Mouse (Mus musculus) ES-E14 (cell line): ENCODE measurements at regions not wholly inside any gene's neighbourhood (a gene's known extent, or its start where the extent isn't known, plus 50 kb on each side); places are given as distances from the start of the nearest gene placed in this dataset.

ENCODE experiments used
- DNase-seq: peaks from one replicate; pipeline ENCODE4 v3.0.0-alpha.2; 2013; ENCODE audit warnings: low read depth, low spot score
- H3K27ac ChIP-seq: 2 replicates; pipeline ENCODE4 v1.5.1; 2012; ENCODE audit warnings: low read depth, mild to moderate bottlenecking, low read length, moderate library complexity, mixed read lengths; ENCODE audit not compliant: poor library complexity, insufficient read depth, severe bottlenecking
- H3K36me3 ChIP-seq: 2 replicates; pipeline ENCODE4 v1.6.1; 2012; ENCODE audit warnings: mild to moderate bottlenecking, low read length, moderate library complexity, mixed read lengths; ENCODE audit not compliant: control insufficient read depth, poor library complexity, insufficient read depth, severe bottlenecking
- H3K4me1 ChIP-seq, 2 experiments: fragments of 150-350 bp in 1 of 2; sonication (generic) in 1 of 2; 2 replicates each; pipeline ENCODE4 v1.6.1; 2012; ENCODE audit warnings: low read length in 2 of 2, mild to moderate bottlenecking in 1 of 2, mixed read lengths in 1 of 2; ENCODE audit not compliant: control insufficient read depth in 2 of 2, insufficient read depth in 2 of 2, poor library complexity in 1 of 2
- H3K4me3 ChIP-seq, 2 experiments: fragments of 150-350 bp in 1 of 2; sonication (generic) in 1 of 2; 2 replicates each; pipeline ENCODE4 v1.5.1; 2012; ENCODE audit warnings: low read length in 2 of 2, low read depth in 1 of 2, mild to moderate bottlenecking in 1 of 2, mixed read lengths in 1 of 2; ENCODE audit not compliant: insufficient read depth in 1 of 2, poor library complexity in 1 of 2, severe bottlenecking in 1 of 2
- H3K9ac ChIP-seq: 2 replicates; pipeline ENCODE4 v1.6.1; 2012; ENCODE audit warnings: low read depth, mild to moderate bottlenecking, low read length, mixed read lengths; ENCODE audit not compliant: poor library complexity, insufficient read depth, severe bottlenecking
- H3K9me3 ChIP-seq: fragments of 150-350 bp; sonication (generic); 2 replicates; pipeline ENCODE4 v1.6.1; 2012; ENCODE audit warnings: low read depth, mild to moderate bottlenecking, low read length; ENCODE audit not compliant: control insufficient read depth, insufficient read depth
- CHD2 ChIP-seq: IDR thresholded peaks from 2 replicates; pipeline ENCODE4 v1.6.1; 2014; ENCODE audit warnings: mild to moderate bottlenecking, low read depth, low read length, inconsistent platforms
- HCFC1 ChIP-seq: IDR thresholded peaks from 2 replicates; pipeline ENCODE4 v1.6.1; 2012; ENCODE audit warnings: low read length, inconsistent platforms, borderline replicate concordance; ENCODE audit not compliant: insufficient read depth
- MAFK ChIP-seq: IDR thresholded peaks from 2 replicates; pipeline ENCODE4 v1.6.1; 2014; ENCODE audit warnings: mild to moderate bottlenecking, low read depth, low read length, inconsistent platforms; ENCODE audit not compliant: insufficient read depth
- ZC3H11A ChIP-seq: IDR thresholded peaks from 2 replicates; pipeline ENCODE4 v1.6.1; 2012; ENCODE audit warnings: low read depth, mild to moderate bottlenecking, inconsistent platforms, low read length, borderline replicate concordance
- ZNF384 ChIP-seq: IDR thresholded peaks from 2 replicates; pipeline ENCODE4 v1.6.1; 2012; ENCODE audit warnings: low read depth, low read length, inconsistent platforms
- in situ Hi-C, 2 experiments: fragments of 600-800 bp; cut with MboI; formaldehyde crosslinking; loops; one replicate each; pipeline ENCODE4 v1.15.1; 2025; ENCODE audit warnings: low sequenced_read_pairs in 2 of 2, inconsistent platforms in 1 of 2; ENCODE audit not compliant: unreplicated experiment in 2 of 2

DNA sequence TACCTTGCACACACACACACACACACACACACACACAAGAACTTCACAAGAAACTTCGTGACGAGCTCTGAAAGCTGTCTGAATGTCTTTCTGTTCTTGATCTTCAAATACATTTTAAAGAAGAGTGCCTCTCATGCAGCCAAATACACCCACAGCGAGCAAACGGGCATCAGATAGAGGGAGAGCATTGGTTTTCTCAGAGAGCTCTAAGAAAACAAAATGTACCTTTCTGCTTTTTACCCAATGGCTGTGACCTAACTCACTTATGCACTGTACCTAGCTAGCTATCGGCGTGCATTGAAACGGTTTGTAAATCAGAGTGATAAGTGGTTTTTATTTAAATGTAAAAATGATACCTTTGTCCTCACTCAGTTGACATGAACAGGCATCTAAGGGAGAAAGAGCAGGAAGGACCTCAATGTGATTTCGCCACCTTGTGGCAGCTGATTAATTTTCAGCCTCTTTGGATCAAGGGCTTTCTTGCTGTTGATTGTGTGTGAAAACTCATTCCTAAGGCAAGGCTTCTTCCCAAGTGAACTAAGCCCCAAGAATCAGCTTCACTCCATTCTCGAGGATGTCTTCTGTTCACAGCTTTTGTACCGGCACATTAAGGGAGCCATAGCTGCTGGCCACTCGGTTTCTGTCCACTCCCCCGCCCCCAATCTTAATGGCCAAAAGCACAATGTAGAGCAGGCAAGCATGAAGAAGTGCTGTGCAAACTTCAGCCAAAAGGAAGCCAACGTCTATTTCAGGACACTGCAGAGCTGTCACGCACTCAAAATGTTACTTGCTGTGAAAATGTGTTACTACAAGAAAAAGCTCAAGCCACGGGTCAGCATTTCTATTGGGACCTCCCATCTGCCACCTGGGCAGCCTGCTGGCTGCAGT, 408.4 kb upstream of the Ptbp2 start:
- H3K4me3 ChIP-seq = no peak overlapping the region
- in situ Hi-C loops = no loop called here
- no peaks in the 10 kb centered on the region for H3K4me1 ChIP-seq
- DNase-seq = peak; percentile 41
- no peaks in the 10 kb centered on the region for H3K9me3 ChIP-seq
- no peak overlapping the region for H3K27ac ChIP-seq
- no peak overlapping the region for H3K9ac ChIP-seq
- H3K36me3 ChIP-seq = no peaks in the 10 kb centered on the region
- TF ChIP-seq HCFC1 (no peak), ZC3H11A (peak; percentile 6; the same call in 1 of the 2 replicates), CHD2 (no peak), ZNF384 (no peak), MAFK (no peak)

DNA sequence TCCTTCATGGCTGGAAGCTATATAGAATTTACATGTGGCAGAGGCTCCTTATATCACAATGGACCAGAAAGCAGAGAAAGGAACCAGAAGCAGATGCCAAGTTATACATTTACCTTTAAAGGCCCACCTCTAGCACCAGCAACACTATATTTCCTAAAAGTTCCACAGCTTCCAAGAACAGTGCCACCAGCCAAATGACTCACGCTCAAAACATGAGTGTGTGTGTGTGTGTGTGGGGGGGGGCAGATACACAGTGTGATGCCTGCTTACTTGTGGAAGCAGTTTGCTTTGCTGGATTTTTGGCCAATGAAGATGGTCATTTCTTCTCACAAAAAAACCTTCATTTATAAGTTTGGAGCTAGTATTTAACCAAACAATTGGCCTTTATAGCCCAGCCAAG, 405.3 kb upstream of the Ptbp2 start:
- no peaks in the 10 kb centered on the region for H3K9me3 ChIP-seq
- no peak for DNase-seq
- no peak overlapping the region for H3K4me3 ChIP-seq
- TF ChIP-seq CHD2 = no peak
- no peak for TF ChIP-seq ZNF384
- no peak for TF ChIP-seq HCFC1
- TF ChIP-seq MAFK = no peak
- TF ChIP-seq ZC3H11A = no peak
- no peaks in the 10 kb centered on the region for H3K36me3 ChIP-seq
- no peak overlapping the region for H3K9ac ChIP-seq
- in situ Hi-C loops = no loop called here
- no peaks in the 10 kb centered on the region for H3K4me1 ChIP-seq
- H3K27ac ChIP-seq = no peak overlapping the region

DNA sequence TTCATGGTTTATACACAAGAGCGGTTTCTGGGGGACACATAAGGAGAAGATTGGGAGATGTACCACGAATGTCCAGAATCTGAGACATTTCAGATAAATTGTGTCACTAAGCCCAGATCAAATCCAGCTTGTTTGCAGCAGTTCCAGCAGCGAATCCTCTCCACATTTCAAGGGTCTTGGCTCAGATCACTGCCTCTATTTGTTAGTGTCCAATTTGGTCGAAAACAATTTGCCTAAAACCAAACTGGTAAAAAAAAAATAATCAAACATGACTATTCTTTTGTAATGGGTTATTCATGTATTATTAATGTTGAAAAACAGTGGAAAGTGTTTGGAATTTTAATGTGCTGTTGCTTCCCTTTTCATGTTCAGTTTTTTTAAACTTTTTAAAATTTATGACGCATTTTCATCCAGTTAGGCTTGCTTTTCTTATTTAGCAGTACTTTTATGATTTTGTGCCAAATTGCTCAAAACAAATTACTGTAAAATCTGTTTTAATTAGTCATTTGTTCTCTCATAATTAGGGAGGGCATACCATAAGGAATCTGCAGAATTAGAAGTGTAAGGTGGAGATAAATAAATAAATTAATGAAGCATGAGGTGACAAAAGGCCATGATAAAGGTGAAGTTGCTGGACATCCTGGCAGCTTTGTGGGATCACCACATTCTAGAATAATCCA, 396.8 kb upstream of the Ptbp2 start:
- TF ChIP-seq ZC3H11A = no peak
- no peak for TF ChIP-seq HCFC1
- TF ChIP-seq CHD2 = no peak
- Histone ChIP-seq H3K36me3 (no peaks in the 10 kb centered on the region), H3K9ac (no peak overlapping the region), H3K4me3 (no peak overlapping the region), H3K27ac (no peak overlapping the region), H3K9me3 (no peaks in the 10 kb centered on the region), H3K4me1 (no peaks in the 10 kb centered on the region)
- in situ Hi-C loops = no loop called here
- DNase-seq = no peak

GRCm38 (mm10) chr3:120175632-120176031, 391.4 kb upstream of the Ptbp2 start:
- in situ Hi-C loops = no loop called here
- no peak for DNase-seq

More at GRCm38 (mm10) chr3:120175632-120176031, 391.4 kb upstream of the Ptbp2 start:
- H3K9ac ChIP-seq = no peak overlapping the region
- no peaks in the 10 kb centered on the region for H3K4me1 ChIP-seq
- no peak overlapping the region for H3K4me3 ChIP-seq
- no peak overlapping the region for H3K27ac ChIP-seq
- no peaks in the 10 kb centered on the region for H3K9me3 ChIP-seq
- TF ChIP-seq ZC3H11A (no peak), ZNF384 (no peak), MAFK (no peak), CHD2 (no peak), HCFC1 (no peak)
- no peaks in the 10 kb centered on the region for H3K36me3 ChIP-seq
